Mouse (Mus musculus) heart, embryonic 14.5 days (tissue): Measurements from ENCODE around the gene Tbr1. TPM values are rescaled to one million over a fixed set of nuclear protein-coding genes. Genes with fewer than 3 reads are reported as not detected.

ENCODE experiments used
- ATAC-seq: fragments of 200-750 bp; cut with Nextera tagmentation; 2 replicates; pipeline ENCODE4 v1.8.0; 2017; ENCODE audit warnings: low read depth, moderate TSS enrichment; ENCODE audit not compliant: insufficient number of reproducible peaks, insufficient read depth, low FRiP score
- H3K27ac ChIP-seq, 2 experiments: fragments of 200-500 bp in 1 of 2; fragments of 300-500 bp in 1 of 2; sonication (generic) in 1 of 2; replicated peaks in 1 of 2; 2 replicates each; pipeline ENCODE4 v1.5.1; 2012 to 2014; ENCODE audit warnings: low read depth in 2 of 2, low read length in 2 of 2, control low read depth in 1 of 2, mild to moderate bottlenecking in 1 of 2, mixed read lengths in 1 of 2; ENCODE audit not compliant: control insufficient read depth in 1 of 2, insufficient read depth in 1 of 2
- H3K27me3 ChIP-seq: fragments of 300-500 bp; sonication (generic); 2 replicates; pipeline ENCODE4 v1.6.1; 2014; ENCODE audit warnings: mild to moderate bottlenecking, low read length, control low read depth; ENCODE audit not compliant: control insufficient read depth, insufficient read depth
- H3K36me3 ChIP-seq: fragments of 300-500 bp; sonication (generic); 2 replicates; pipeline ENCODE4 v1.6.1; 2014; ENCODE audit warnings: mild to moderate bottlenecking, control low read depth, low read length, mixed read lengths; ENCODE audit not compliant: control insufficient read depth, insufficient read depth
- H3K4me1 ChIP-seq, 2 experiments: fragments of 200-500 bp in 1 of 2; fragments of 300-500 bp in 1 of 2; sonication (generic) in 1 of 2; 2 replicates each; pipeline ENCODE4 v1.6.1; 2012 to 2014; ENCODE audit warnings: low read length in 2 of 2, control low read depth in 1 of 2, mixed read lengths in 1 of 2; ENCODE audit not compliant: control insufficient read depth in 2 of 2, insufficient read depth in 2 of 2
- H3K4me2 ChIP-seq: fragments of 300-500 bp; sonication (generic); 2 replicates; pipeline ENCODE4 v1.6.1; 2014; ENCODE audit warnings: mild to moderate bottlenecking, low read length
- H3K4me3 ChIP-seq, 2 experiments: fragments of 200-500 bp in 1 of 2; fragments of 300-500 bp in 1 of 2; sonication (generic) in 1 of 2; 2 replicates each; pipeline ENCODE4 v1.5.1; 2012 to 2014; ENCODE audit warnings: low read length in 2 of 2, mild to moderate bottlenecking in 2 of 2, control low read depth in 1 of 2, low read depth in 1 of 2, moderate library complexity in 1 of 2; ENCODE audit not compliant: control insufficient read depth in 1 of 2, insufficient read depth in 1 of 2
- H3K9ac ChIP-seq: fragments of 300-500 bp; sonication (generic); 2 replicates; pipeline ENCODE4 v1.6.1; 2014; ENCODE audit warnings: mild to moderate bottlenecking, low read length
- H3K9me3 ChIP-seq: fragments of 300-500 bp; sonication (generic); 2 replicates; pipeline ENCODE4 v1.6.1; 2016; ENCODE audit warnings: low read length, control low read depth; ENCODE audit not compliant: control insufficient read depth
- WGBS: fragments of 180-500 bp; shearing (Covaris S2); extraction: QIAGEN DNeasy Blood & Tissue Kit; methylation state at CpG from one replicate; pipeline ENCODE4 v1.1.7; 2014; 5-methylcytosine and 5-hydroxymethylcytosine counted together
- polyA plus RNA-seq: library from polyadenylated mRNA; unstranded; fragments of >200 nt; fragmentation: Nextera tagmentation; extraction: Ambion mirVana; gene quantifications from 2 replicates; pipeline ENCODE4 v1.2.1, GENCODE M21; 2014

The Tbr1 gene
- polyA plus RNA-seq, 1 experiment from 2014 or later: not detected

GRCm38 (mm10) chr2:61807151-61807550 is 4.4 kb downstream of the Tbr1 start:
- peaks cover 89% of the 10 kb centered on the region for H3K27me3 ChIP-seq
- ATAC-seq: no peak
- no peak overlapping the region for H3K9ac ChIP-seq
- H3K4me2 ChIP-seq: no peak overlapping the region
- 1% methylated on average over 22 of the region's 22 CpGs for WGBS
- H3K4me3 ChIP-seq: peak overlapping the region in 1 of 2 experiments; percentile 19; a peak in 2 of 4 replicates
- no peaks in the 10 kb centered on the region; the same call in 1 of the 2 replicates for H3K9me3 ChIP-seq
- H3K4me1 ChIP-seq: peaks cover 2 to 25% of the 10 kb centered on the region in 2 experiments; a peak in 3 of 4 replicates
- H3K36me3 ChIP-seq: no peaks in the 10 kb centered on the region
- H3K27ac ChIP-seq: no peak overlapping the region

- H3K4me2 ChIP-seq: no peak overlapping the region
- 33% methylated on average over 2 of the region's 2 CpGs for WGBS
- ATAC-seq: no peak
Measured at GRCm38 (mm10) chr2:61807781-61808180, 5.1 kb downstream of the Tbr1 start.

GRCm38 (mm10) chr2:61808776-61809175 is 6.0 kb downstream of the Tbr1 start:
- H3K4me3 ChIP-seq: no peak overlapping the region
- no peak overlapping the region for H3K4me2 ChIP-seq
- 4% methylated on average over 6 of the region's 6 CpGs for WGBS
- H3K27me3 ChIP-seq: peaks cover 90% of the 10 kb centered on the region
- H3K4me1 ChIP-seq: peaks cover 2 to 23% of the 10 kb centered on the region in 2 experiments; a peak in 3 of 4 replicates
- H3K27ac ChIP-seq: no peak overlapping the region
- ATAC-seq: no peak
- no peak overlapping the region for H3K9ac ChIP-seq
- H3K36me3 ChIP-seq: no peaks in the 10 kb centered on the region
- no peaks in the 10 kb centered on the region; the same call in 1 of the 2 replicates for H3K9me3 ChIP-seq

More at GRCm38 (mm10) chr2:61807781-61808180, 5.1 kb downstream of the Tbr1 start:
- Histone ChIP-seq H3K27ac (no peak overlapping the region), H3K4me3 (no peak overlapping the region), H3K36me3 (no peaks in the 10 kb centered on the region), H3K27me3 (peaks cover 89% of the 10 kb centered on the region), H3K4me1 (peaks cover 3 to 27% of the 10 kb centered on the region in 2 experiments; a peak in 3 of 4 replicates), H3K9me3 (no peaks in the 10 kb centered on the region; the same call in 1 of the 2 replicates), H3K9ac (no peak overlapping the region)

GRCm38 (mm10) chr2:61809381-61809780 is 6.7 kb downstream of the Tbr1 start:
- no peak for ATAC-seq
- Histone ChIP-seq H3K9ac (no peak overlapping the region), H3K9me3 (no peaks in the 10 kb centered on the region; the same call in 1 of the 2 replicates), H3K4me2 (no peak overlapping the region), H3K27me3 (peaks cover 90% of the 10 kb centered on the region), H3K4me3 (no peak overlapping the region), H3K36me3 (no peaks in the 10 kb centered on the region), H3K4me1 (peaks cover 2 to 18% of the 10 kb centered on the region in 2 experiments; a peak in 3 of 4 replicates), H3K27ac (no peak overlapping the region)
- WGBS: 8% methylated on average over 1 of the region's 1 CpGs

GRCm38 (mm10) chr2:61810751-61811150 is 8.0 kb downstream of the Tbr1 start:
- ATAC-seq: no peak
- H3K4me3 ChIP-seq: no peak overlapping the region
- H3K9me3 ChIP-seq: no peaks in the 10 kb centered on the region; the same call in 1 of the 2 replicates
- H3K27me3 ChIP-seq: peaks cover 88% of the 10 kb centered on the region
- no peak overlapping the region for H3K4me2 ChIP-seq
- no peak overlapping the region for H3K27ac ChIP-seq
- 48% methylated on average over 4 of the region's 4 CpGs for WGBS
- H3K9ac ChIP-seq: no peak overlapping the region
- H3K4me1 ChIP-seq: peaks cover 6 to 19% of the 10 kb centered on the region in 2 experiments; a peak in 2 of 4 replicates
- no peaks in the 10 kb centered on the region for H3K36me3 ChIP-seq

GRCm38 (mm10) chr2:61811163-61811506 is 8.4 kb downstream of the Tbr1 start:
- Histone ChIP-seq H3K27ac (no peak overlapping the region), H3K27me3 (peaks cover 89% of the 10 kb centered on the region), H3K9ac (no peak overlapping the region), H3K4me1 (peaks cover 6 to 21% of the 10 kb centered on the region in 2 experiments; a peak in 2 of 4 replicates), H3K4me3 (peak overlapping the region; percentile 53 to 56), H3K9me3 (no peaks in the 10 kb centered on the region; the same call in 1 of the 2 replicates), H3K4me2 (peak overlapping the region; percentile 95), H3K36me3 (no peaks in the 10 kb centered on the region)
- peak; percentile 20; the same call in 1 of the 2 replicates for ATAC-seq
- 23% methylated on average over 8 of the region's 8 CpGs for WGBS

- WGBS: under 1% methylated on average over 120 of the region's 121 CpGs
- Histone ChIP-seq H3K4me3 (peak overlapping the region; percentile 53 to 56), H3K9ac (peak overlapping the region; percentile 69), H3K4me2 (peak overlapping the region; percentile 95), H3K9me3 (no peaks in the 10 kb centered on the region; the same call in 1 of the 2 replicates), H3K36me3 (no peaks in the 10 kb centered on the region), H3K27ac (no peak overlapping the region), H3K27me3 (peaks cover 91% of the 10 kb centered on the region), H3K4me1 (peaks cover 6 to 21% of the 10 kb centered on the region in 2 experiments; a peak in 2 of 4 replicates)
- ATAC-seq: peak; percentile 74
Measured at GRCm38 (mm10) chr2:61811507-61812421, 9.0 kb downstream of the Tbr1 start.
